Mouse (Mus musculus) brown adipose tissue, adult 24 weeks (tissue): ENCODE measurements around the gene Pla2g2f. TPM values are rescaled to one million over a fixed set of nuclear protein-coding genes. Genes with fewer than 3 reads are reported as not detected.

ENCODE experiments used
- H3K27ac ChIP-seq: fragments of 200-500 bp; replicated peaks from 2 replicates; pipeline ENCODE4 v1.5.1; 2012; ENCODE audit warnings: low read depth, mild to moderate bottlenecking, low read length
- H3K4me1 ChIP-seq: fragments of 200-500 bp; 2 replicates; pipeline ENCODE4 v1.6.1; 2012; ENCODE audit warnings: low read length, mixed read lengths; ENCODE audit not compliant: control insufficient read depth, insufficient read depth, insufficient read length
- H3K4me3 ChIP-seq: fragments of 200-500 bp; 2 replicates; pipeline ENCODE4 v1.5.1; 2012; ENCODE audit warnings: low read depth, mild to moderate bottlenecking, low read length, moderate library complexity; ENCODE audit not compliant: insufficient read depth
- polyA plus RNA-seq: library from polyadenylated mRNA; stranded (reverse); fragments of >200 nt; gene quantifications from 2 replicates; pipeline ENCODE4 v1.2.4, GENCODE M21; 2012; ENCODE audit not compliant: missing spikeins, insufficient read depth, insufficient read length

Gene Pla2g2f
- polyA plus RNA-seq, 1 experiment = not detected

DNA sequence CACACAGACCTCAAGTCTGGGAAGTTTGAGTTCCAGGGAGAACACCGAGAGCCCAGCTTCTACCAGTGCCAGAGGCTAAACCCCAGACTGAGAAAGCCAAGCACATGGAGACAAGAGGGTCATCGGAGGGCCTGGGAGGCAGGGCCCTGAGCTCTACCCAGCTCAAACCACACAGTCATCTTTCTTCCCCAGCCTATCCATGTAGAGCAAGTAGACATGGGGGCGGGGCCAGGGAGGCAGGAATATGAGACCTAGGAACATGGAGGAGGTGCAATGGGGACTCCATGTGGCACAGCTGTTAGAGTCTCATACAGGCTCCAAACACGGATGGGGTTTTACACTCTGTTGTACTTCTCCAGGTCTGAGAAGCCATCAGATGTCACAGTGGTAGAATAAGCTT is 11.5 kb downstream of the Pla2g2f start:
- H3K4me3 ChIP-seq = no peak overlapping the region
- no peak overlapping the region for H3K27ac ChIP-seq
- H3K4me1 ChIP-seq = no peaks in the 10 kb centered on the region

DNA sequence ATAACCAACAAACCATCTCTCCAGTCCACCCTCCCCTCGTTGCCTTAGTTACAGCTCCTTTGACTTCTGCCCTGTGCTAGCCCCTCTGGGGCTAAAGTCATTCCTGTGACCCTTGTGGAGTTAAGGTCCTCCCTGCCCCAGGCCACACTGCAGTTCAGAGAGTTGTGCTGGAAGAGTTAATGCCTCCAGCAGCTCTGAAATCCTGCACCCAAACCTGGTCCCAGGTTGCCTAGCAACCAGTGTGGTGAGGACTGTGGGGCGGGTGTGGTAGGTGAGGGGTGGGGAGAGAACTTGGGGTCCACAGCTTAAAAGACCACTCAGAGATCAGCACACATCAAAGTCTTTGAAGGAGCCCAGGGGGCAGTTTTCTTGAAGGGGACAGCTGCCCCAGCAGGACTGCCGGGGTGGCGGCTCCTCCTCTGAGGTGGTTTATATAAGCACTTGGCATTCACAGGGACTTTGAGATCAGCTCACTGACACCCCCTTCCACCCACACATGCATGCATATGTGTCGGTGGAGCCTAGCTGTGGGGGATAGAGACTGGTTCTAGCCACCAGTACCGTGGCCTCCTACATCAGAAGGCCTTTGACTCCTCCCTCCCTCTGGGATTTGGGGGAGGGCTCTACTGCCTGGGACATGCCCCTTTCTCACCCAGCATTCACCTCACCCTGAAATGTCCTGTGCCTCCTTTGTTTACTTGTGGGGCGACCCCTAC is 18.1 kb downstream of the Pla2g2f start:
- Histone ChIP-seq H3K4me3 (no peak overlapping the region), H3K27ac (no peak overlapping the region), H3K4me1 (no peaks in the 10 kb centered on the region)

GRCm38 (mm10) chr4:138737031-138737430 is 20.4 kb downstream of the Pla2g2f start, which contains the start of gene Ubxn10:
Ubxn10 (minus strand) TSS chr4:138737167.
- H3K4me3 ChIP-seq = no peak within 1 kb of the TSS
- H3K27ac ChIP-seq = no peak within 1 kb of the TSS
- no peaks in the 10 kb centered on the region for H3K4me1 ChIP-seq

DNA sequence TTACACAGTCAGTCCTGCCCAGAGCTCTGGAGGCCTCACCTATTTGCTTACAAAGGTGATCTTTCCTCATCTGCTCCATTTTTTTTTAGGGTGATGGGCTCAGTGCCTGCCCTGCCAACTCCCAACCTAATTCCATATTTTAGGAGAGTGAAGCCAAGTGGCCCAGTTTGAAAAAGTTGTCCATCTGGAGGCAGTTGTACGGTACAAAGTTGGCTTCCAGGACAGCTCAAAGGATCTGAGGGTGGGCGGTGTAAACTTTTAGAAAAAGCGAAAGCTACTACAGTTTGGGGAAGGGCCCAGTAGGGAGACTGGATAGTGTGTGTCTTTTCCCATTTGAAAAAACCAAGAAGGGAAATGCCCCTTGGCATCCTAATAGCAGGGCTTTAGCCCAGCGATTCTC is 22.6 kb downstream of the Pla2g2f start:
- Histone ChIP-seq H3K4me1 (no peaks in the 10 kb centered on the region), H3K27ac (no peak overlapping the region), H3K4me3 (no peak overlapping the region)

DNA sequence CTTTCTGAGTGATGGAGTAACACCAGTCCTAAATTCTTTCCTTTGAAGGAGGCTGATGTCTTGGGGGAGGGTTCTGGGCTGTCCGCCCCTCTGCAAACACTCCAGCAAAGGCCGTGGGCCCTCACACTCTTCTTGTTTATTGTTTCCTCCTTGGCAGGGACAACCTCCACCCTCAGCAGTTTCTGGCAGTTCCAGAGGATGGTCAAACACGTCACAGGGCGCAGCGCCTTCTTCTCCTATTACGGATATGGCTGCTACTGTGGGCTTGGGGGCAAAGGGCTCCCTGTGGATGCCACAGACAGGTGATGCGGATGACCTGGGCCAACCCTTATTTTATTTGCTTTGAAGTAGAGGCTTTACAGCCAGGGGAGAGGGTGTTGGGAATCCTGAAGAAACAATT is 23.3 kb downstream of the Pla2g2f start:
- Histone ChIP-seq H3K27ac (no peak overlapping the region), H3K4me1 (no peaks in the 10 kb centered on the region), H3K4me3 (no peak overlapping the region)

DNA sequence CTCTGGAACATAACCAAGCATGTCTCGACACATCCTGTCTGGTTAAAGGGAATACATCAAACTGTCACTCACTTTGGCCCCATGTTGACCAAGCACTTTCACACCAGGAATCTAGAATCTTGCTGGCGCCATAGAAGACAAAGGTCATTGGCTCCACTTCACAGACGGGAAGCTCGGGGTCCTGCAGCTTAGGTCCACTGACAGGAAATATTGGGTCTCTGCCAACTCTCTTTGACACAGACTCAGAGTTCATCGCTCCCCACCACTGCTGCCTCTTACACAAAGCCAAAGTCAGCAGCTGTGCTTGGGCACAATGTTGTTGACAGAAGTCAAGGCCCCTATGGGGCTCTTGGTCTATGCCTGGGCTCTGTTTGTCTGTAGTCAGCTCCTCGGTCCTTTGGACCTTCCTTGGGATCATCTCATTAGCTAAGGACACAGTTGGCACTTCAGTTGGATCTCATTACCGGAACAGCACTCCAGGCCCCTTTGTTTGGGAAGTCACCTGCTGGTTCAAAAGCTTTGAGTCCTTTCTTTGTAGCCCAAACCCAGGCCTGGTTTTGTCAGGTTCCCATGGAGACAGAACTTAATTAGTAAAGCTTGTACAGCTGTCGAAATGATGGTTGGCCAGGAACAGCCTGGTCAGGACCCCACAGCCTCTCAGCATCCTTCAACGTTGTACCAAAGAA is 28.3 kb downstream of the Pla2g2f start:
- Histone ChIP-seq H3K4me1 (peaks cover 10% of the 10 kb centered on the region), H3K4me3 (no peak overlapping the region), H3K27ac (no peak overlapping the region)

- H3K27ac ChIP-seq = no peak overlapping the region
- H3K4me1 ChIP-seq = peaks cover 14% of the 10 kb centered on the region
- no peak overlapping the region for H3K4me3 ChIP-seq
These were observed 31.7 kb downstream of the Pla2g2f start for GRCm38 (mm10) chr4:138725751-138726150.

- H3K4me3 ChIP-seq = no peak overlapping the region; the same call in 1 of the 2 replicates
- no peak overlapping the region for H3K27ac ChIP-seq
- peaks cover 14% of the 10 kb centered on the region for H3K4me1 ChIP-seq
These were observed 32.3 kb downstream of the Pla2g2f start for GRCm38 (mm10) chr4:138725127-138725461.

- Histone ChIP-seq H3K4me1 (peaks cover 14% of the 10 kb centered on the region), H3K27ac (no peak within 1 kb of the TSS), H3K4me3 (no peak within 1 kb of the TSS; the same call in 1 of the 2 replicates)
These were observed 32.9 kb downstream of the Pla2g2f start, which contains the start of gene Pla2g2c for GRCm38 (mm10) chr4:138724354-138725126. Pla2g2c (plus strand) TSS chr4:138724792.

DNA sequence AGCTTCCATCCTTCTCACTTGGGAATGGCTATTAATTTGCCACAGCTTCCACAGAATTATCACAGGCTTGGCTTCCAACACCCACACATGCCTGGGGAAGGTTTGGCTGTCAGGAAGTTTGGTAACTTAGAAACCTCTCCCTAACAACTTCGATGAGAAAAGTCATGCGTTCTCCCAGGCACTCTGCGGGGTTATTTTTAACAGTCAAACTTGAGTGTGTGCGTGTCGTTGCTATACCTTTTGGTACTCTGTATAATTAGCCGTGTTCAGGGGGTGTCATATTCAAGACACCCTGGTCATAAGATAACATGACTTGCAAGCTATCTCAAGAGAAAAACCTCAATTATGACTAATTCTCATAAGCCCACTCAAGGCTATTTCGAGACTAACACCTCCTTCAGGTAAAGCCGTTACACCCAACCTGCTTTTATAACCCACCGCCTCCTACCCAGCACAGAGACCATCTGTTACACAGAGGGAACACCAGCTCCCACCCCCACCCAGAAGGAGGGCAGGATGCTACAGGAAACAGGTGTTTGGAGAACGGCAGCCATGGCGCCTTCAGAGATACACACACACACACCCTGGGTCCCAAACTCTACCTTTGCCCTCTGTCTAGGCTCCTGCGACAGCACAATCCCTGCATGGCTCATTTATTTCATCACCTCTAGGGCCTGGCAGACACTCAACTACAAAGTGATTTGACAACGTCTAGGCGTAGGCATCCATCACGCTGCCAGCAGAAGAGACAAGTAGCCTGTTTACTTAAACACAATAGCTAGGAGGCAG is 33.7 kb downstream of the Pla2g2f start:
- Histone ChIP-seq H3K4me3 (no peak overlapping the region), H3K27ac (no peak overlapping the region), H3K4me1 (peaks cover 14% of the 10 kb centered on the region)

GRCm38 (mm10) chr4:138719264-138719596 is 38.2 kb downstream of the Pla2g2f start:
- no peak overlapping the region for H3K27ac ChIP-seq
- no peak overlapping the region for H3K4me3 ChIP-seq
- peaks cover 5% of the 10 kb centered on the region; the same call in 1 of the 2 replicates for H3K4me1 ChIP-seq

- Histone ChIP-seq H3K4me1 (0 out of 2 replicates have a peak, but pooled peaks cover under 1% of the 10 kb centered on the region), H3K4me3 (no peak overlapping the region), H3K27ac (no peak overlapping the region)
These were observed 38.7 kb downstream of the Pla2g2f start for GRCm38 (mm10) chr4:138718586-138719263.

GRCm38 (mm10) chr4:138716697-138717096 is 40.7 kb downstream of the Pla2g2f start:
- H3K4me1 ChIP-seq = no peaks in the 10 kb centered on the region
- no peak overlapping the region for H3K27ac ChIP-seq
- H3K4me3 ChIP-seq = no peak overlapping the region

DNA sequence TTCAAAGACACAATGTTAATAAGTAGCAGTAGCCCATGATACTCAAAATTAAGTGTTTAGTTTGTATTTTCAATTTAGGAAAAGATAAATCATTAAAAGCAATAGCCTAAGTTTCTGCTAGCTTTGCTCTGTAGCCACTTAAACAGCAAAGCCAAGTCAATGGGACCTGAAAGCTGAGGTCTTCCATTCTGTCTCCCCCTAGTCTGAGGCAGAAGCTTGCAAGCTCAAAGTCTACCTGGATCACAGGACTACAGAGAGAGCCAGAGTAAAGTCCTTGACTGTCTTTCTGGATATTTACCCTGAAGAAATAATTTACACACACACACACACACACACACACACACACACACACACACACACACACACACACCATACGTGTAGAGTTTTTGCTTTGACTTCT is 43.2 kb downstream of the Pla2g2f start:
- Histone ChIP-seq H3K4me3 (no peak overlapping the region), H3K4me1 (no peaks in the 10 kb centered on the region), H3K27ac (no peak overlapping the region)
